Mouse (Mus musculus) bone marrow, adult 2 months (tissue): ENCODE results near the gene Gm38431. TPM values are rescaled to one million over a fixed set of nuclear protein-coding genes. Genes with fewer than 3 reads are reported as not detected.

ENCODE experiments used
- H3K27ac ChIP-seq: fragments of 200-500 bp; 2 replicates; pipeline ENCODE4 v1.5.1; 2012; ENCODE audit warnings: low read depth, mild to moderate bottlenecking, control low read depth, inconsistent platforms, low read length; ENCODE audit not compliant: control insufficient read depth, poor library complexity, insufficient read depth
- H3K4me1 ChIP-seq: fragments of 200-500 bp; 2 replicates; pipeline ENCODE4 v1.6.1; 2011; ENCODE audit warnings: low read length; ENCODE audit not compliant: control insufficient read depth, insufficient read depth
- H3K4me3 ChIP-seq: fragments of 200-500 bp; replicated peaks from 2 replicates; pipeline ENCODE3; 2011; ENCODE audit warnings: mild to moderate bottlenecking, low read depth, low read length, control low read depth; ENCODE audit not compliant: control insufficient read depth
- CTCF ChIP-seq: fragments of 200-500 bp; IDR thresholded peaks from 2 replicates; pipeline ENCODE4 v1.5.1; 2011; ENCODE audit warnings: low read length, control low read depth; ENCODE audit not compliant: control insufficient read depth, insufficient read depth
- POLR2A ChIP-seq: fragments of 200-500 bp; IDR thresholded peaks from 2 replicates; pipeline ENCODE4 v1.6.1; 2011; ENCODE audit warnings: low read depth, mild to moderate bottlenecking, control low read depth, low read length, borderline replicate concordance; ENCODE audit not compliant: control insufficient read depth
- WGBS: fragments of 180-500 bp; shearing (Covaris S2); methylation state at CpG from one replicate; pipeline ENCODE4 v1.1.7; 2018; 5-methylcytosine and 5-hydroxymethylcytosine counted together
- polyA plus RNA-seq: library from polyadenylated mRNA; stranded (reverse); fragments of >200 nt; gene quantifications from 2 replicates; pipeline ENCODE4 v1.2.4, GENCODE M21; 2011; ENCODE audit warnings: low replicate concordance; ENCODE audit not compliant: missing spikeins, insufficient read depth, insufficient read length

Gene Gm38431
- polyA plus RNA-seq, 1 experiment, result 2.5 TPM

DNA sequence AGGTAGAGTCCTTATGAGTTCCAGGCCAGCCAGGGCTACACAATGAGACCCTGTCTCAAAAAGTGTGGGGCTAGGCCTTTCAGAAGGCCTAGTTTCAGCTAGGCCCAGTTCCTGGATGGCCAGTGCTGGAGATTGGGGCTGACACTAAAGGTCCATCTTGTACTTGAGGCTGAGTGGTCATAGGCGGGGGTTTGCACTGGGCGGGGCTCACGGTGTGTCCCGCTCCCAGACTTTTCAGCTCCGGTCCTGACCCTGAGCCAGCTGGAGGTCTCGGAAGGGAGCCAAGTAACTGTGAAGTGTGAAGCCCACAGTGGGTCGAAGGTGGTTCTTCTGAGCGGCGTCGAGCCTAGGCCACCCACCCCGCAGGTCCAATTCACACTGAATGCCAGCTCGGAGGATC lies 64.9 kb downstream of the Gm38431 start:
- TF ChIP-seq POLR2A (no peak), CTCF (no peak)
- H3K27ac ChIP-seq, result no peak overlapping the region
- H3K4me1 ChIP-seq, result peaks cover 2% of the 10 kb centered on the region; the same call in 1 of the 2 replicates
- no peak overlapping the region for H3K4me3 ChIP-seq
- 94% methylated on average over 12 of the region's 12 CpGs for WGBS

DNA sequence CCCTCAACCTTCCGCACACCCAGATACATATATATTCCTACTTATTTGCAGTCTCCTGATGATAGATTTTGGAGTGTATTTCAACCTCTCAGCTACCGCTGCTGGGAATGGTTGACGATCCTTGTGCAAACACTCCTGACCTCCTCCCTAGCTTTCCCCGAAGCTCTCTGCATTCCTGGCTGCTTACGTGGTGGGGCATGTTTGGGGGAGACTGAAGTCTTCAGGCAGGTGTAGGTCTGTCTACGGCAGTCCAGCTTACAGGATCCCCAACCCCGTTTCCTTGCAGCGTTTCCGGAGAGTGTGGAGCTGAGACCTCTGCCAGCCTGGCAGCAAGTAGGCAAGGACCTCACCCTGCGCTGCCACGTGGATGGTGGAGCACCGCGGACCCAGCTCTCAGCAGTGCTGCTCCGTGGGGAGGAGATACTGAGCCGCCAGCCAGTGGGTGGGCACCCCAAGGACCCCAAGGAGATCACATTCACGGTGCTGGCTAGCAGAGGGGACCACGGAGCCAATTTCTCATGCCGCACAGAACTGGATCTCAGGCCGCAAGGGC lies 66.5 kb downstream of the Gm38431 start:
- no peak overlapping the region for H3K27ac ChIP-seq
- WGBS, result 92% methylated on average over 19 of the region's 19 CpGs

DNA sequence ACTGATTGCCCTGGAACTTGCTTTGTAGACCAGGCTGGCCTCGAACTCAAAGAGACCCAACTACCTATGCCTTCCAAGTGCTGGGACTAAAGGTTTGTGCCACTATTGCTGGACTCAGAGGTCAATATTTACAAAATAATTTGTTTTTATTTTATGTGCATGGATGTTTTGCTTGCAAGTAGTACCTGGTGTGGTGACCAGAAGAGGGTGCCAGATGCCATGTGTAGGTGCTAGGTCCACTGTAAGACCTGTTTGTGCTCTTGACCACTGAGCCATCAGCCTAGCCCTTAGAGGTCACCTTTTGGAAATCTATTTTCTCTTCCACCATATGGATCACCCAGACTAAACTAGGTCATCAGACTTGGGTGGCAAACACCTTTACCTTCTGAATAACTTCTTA lies 69.1 kb downstream of the Gm38431 start:
- Histone ChIP-seq H3K27ac (no peak overlapping the region), H3K4me3 (no peak overlapping the region), H3K4me1 (no peaks in the 10 kb centered on the region)
- 76% methylated on average over 1 of the region's 1 CpGs for WGBS
- TF ChIP-seq POLR2A (no peak), CTCF (peak; percentile 23; the same call in 1 of the 2 replicates)

More for the DNA sequence above, 66.5 kb downstream of the Gm38431 start:
- no peak for TF ChIP-seq CTCF
- TF ChIP-seq POLR2A, result no peak
- Histone ChIP-seq H3K4me1 (peaks cover 2% of the 10 kb centered on the region; the same call in 1 of the 2 replicates), H3K4me3 (no peak overlapping the region)

GRCm38 (mm10) chr9:21022288-21022687 lies 69.5 kb downstream of the Gm38431 start:
- peaks cover 3% of the 10 kb centered on the region; the same call in 1 of the 2 replicates for H3K4me1 ChIP-seq
- H3K4me3 ChIP-seq, result no peak overlapping the region
- no peak overlapping the region for H3K27ac ChIP-seq
- TF ChIP-seq CTCF (no peak), POLR2A (no peak)
- 92% methylated on average over 6 of the region's 6 CpGs for WGBS

DNA sequence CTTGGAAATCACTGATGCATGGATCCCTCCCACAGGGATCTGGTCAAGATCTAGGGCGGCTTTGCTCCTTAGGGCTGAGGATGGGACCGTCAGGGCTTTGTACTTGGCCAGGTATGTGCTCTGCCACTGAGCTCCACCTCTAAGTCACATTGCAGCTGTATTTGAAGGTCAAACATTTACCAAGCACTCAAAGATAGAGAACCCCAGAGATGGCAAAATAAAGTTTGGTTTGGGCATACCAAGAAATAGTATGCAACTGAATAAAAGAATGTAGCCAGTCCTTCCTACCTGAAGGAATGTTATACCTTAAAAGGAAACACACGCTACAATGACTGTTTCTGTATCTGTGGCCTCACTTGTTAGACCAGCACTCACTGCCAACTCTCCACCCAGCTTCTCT lies 70.4 kb downstream of the Gm38431 start:
- no peak overlapping the region for H3K27ac ChIP-seq
- no peak overlapping the region for H3K4me3 ChIP-seq
- peaks cover 4% of the 10 kb centered on the region; the same call in 1 of the 2 replicates for H3K4me1 ChIP-seq
- 81% methylated on average over 3 of the region's 3 CpGs for WGBS
- TF ChIP-seq CTCF (no peak), POLR2A (no peak)

- Histone ChIP-seq H3K4me1 (peaks cover 7% of the 10 kb centered on the region; the same call in 1 of the 2 replicates), H3K4me3 (no peak overlapping the region), H3K27ac (no peak overlapping the region)
- WGBS, result 70% methylated on average over 2 of the region's 2 CpGs
- TF ChIP-seq CTCF, result no peak
- no peak for TF ChIP-seq POLR2A
These were observed 73.2 kb downstream of the Gm38431 start for GRCm38 (mm10) chr9:21018600-21018999.

Other genes starting within 250 kb of the Gm38431 start
- 13.1 and 28.5 TPM in 2 replicates for gene A230050P20Rik, start 223.4 kb downstream of the Gm38431 start, polyA plus RNA-seq
- 1.6 TPM in 1 of 2 replicates, not detected in the other for gene Angptl6, start 212.3 kb downstream of the Gm38431 start, polyA plus RNA-seq
- gene Ppan, start 203.8 kb downstream of the Gm38431 start, polyA plus RNA-seq, result 41.9 and 69.7 TPM in 2 replicates
- gene Eif3g, start 193.4 kb downstream of the Gm38431 start, polyA plus RNA-seq, result 62.7 and 99.1 TPM in 2 replicates
- gene Dnmt1, start 132.1 kb downstream of the Gm38431 start, polyA plus RNA-seq, result 83.7 and 98.4 TPM in 2 replicates
- 0.84 and 2.2 TPM in 2 replicates for gene S1pr2, start 115.2 kb downstream of the Gm38431 start, polyA plus RNA-seq
- 13.8 and 27.4 TPM in 2 replicates for gene Mrpl4, start 89.3 kb downstream of the Gm38431 start, polyA plus RNA-seq
- gene Icam1, start 76.0 kb downstream of the Gm38431 start, polyA plus RNA-seq, result 4.4 and 15.3 TPM in 2 replicates
- gene Icam4, start 62.6 kb downstream of the Gm38431 start, polyA plus RNA-seq, result 31.6 and 34.0 TPM in 2 replicates
- gene Icam5, start 59.9 kb downstream of the Gm38431 start, polyA plus RNA-seq, result 1.5 and 1.7 TPM in 2 replicates
- not detected in 2 replicates for gene Zglp1, start 24.9 kb downstream of the Gm38431 start, polyA plus RNA-seq
- gene Gm49373, start 18.9 kb downstream of the Gm38431 start, polyA plus RNA-seq, result 1.7 TPM in 1 of 2 replicates, not detected in the other
- 15.2 and 41.9 TPM in 2 replicates for gene Fdx1l, start 18.4 kb downstream of the Gm38431 start, polyA plus RNA-seq
- 9.6 and 20.5 TPM in 2 replicates for gene Raver1, start within 50 bp of the Gm38431 start, polyA plus RNA-seq
- 15.0 and 27.9 TPM in 2 replicates for gene Tyk2, start 39.2 kb upstream of the Gm38431 start, polyA plus RNA-seq
- 29.6 and 51.1 TPM in 2 replicates for gene Cdc37, start 58.0 kb upstream of the Gm38431 start, polyA plus RNA-seq
- 6.5 and 7.9 TPM in 2 replicates for gene Pde4a, start 73.7 kb upstream of the Gm38431 start, polyA plus RNA-seq
- gene Keap1, start 147.4 kb upstream of the Gm38431 start, polyA plus RNA-seq, result 24.7 and 35.1 TPM in 2 replicates
- 0.65 and 1.00 TPM in 2 replicates for gene S1pr5, start 156.4 kb upstream of the Gm38431 start, polyA plus RNA-seq
- 42.9 and 74.7 TPM in 2 replicates for gene Atg4d, start 173.3 kb upstream of the Gm38431 start, polyA plus RNA-seq
- gene Kri1, start 196.0 kb upstream of the Gm38431 start, polyA plus RNA-seq, result 50.1 and 105 TPM in 2 replicates
- 84.1 and 99.0 TPM in 2 replicates for gene Cdkn2d, start 199.4 kb upstream of the Gm38431 start, polyA plus RNA-seq
- 1.8 TPM in 1 of 2 replicates, not detected in the other for gene Ap1m2, start 220.3 kb upstream of the Gm38431 start, polyA plus RNA-seq
- 57.3 and 106 TPM in 2 replicates for gene Slc44a2, start 228.7 kb upstream of the Gm38431 start, polyA plus RNA-seq